21 mouse cellular contexts compared by ENCODE assay signal in the genomic region with DNA sequence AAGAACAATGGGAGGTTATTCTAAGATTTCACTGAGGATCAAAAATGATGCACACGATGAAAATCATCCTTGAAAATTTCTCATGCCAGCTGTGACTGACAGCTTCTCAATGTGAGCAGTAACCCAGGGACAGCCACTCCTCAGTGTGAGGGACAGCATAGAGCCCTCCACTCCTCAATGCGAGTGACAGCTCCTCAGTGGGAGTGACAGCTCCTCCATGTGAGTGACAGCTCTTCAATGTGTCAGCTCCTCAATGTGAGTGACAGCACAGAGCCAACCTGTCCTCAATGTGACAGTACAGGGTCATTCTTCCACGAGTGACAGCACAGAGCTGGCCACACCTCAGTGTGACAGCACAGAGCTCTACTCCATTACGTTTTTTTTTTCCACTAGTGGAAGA.
DNase-seq lines count a peak whose midpoint lies in the region; ATAC-seq and TF ChIP-seq lines count a peak whose summit lies in the region.
"Had no signal": no experiment of that assay in that cellular context is flagged by ENCODE, and none has a peak within 500 bp of the region (broad histone marks: within the 10 kb centered on the region; RNA-seq: fewer than 3 reads in every experiment).

No protein-coding gene starts in this region.

- no peak for TF ChIP-seq CTCF in forebrain, postnatal 0 days (IDR thresholded peaks at IDR 0.05; ENCODE audit: low read depth)
- TF ChIP-seq CTCF in hindbrain, postnatal 0 days (IDR thresholded peaks at IDR 0.05; ENCODE audit: low read depth), result no peak

- DNase-seq in forebrain, postnatal 0 days, result no peak
- DNase-seq in heart, adult 11 months, result peak; percentile 89
- DNase-seq in heart, adult 9 months (ENCODE audit: low spot score in 2 of 2), result no peak
- DNase-seq in hindbrain, postnatal 0 days (ENCODE audit: low spot score), result no peak
- DNase-seq: adrenal gland, adult 2 months; adrenal gland, adult 8-10 months; adrenal gland, postnatal 14 days; adrenal gland, postnatal 25 days; adrenal gland, postnatal 36 days; B cell, adult 2 months; cerebellum, adult 11 months; cerebellum, adult 11-12 months had no signal

- ATAC-seq in forebrain, postnatal 0 days, result peak; percentile 53; the same call in 1 of the 2 replicates
- ATAC-seq in forebrain, embryonic 15.5 days (replicated peaks), result no peak
- peak; percentile 42; the same call in 1 of the 2 replicates for ATAC-seq in hindbrain, embryonic 16.5 days
- no peak for ATAC-seq in hindbrain, postnatal 0 days
- ATAC-seq in midbrain, embryonic 16.5 days, result peak; percentile 28; the same call in 1 of the 2 replicates
- ATAC-seq in midbrain, embryonic 15.5 days (replicated peaks), result no peak
- ATAC-seq: activated CD4-positive, CD25-positive, alpha-beta regulatory T cell, adult 4 months; CD4-positive, CD25-positive, alpha-beta regulatory T cell, adult 4 months; Patski had no signal

- no peaks in the 10 kb centered on the region for H3K27me3 ChIP-seq in forebrain, postnatal 0 days (ENCODE audit: insufficient read depth, low read length)
- no peaks in the 10 kb centered on the region for H3K27me3 ChIP-seq in forebrain, embryonic 15.5 days
- H3K27me3 ChIP-seq in hindbrain, embryonic 16.5 days (replicated peaks; ENCODE audit: control insufficient read depth, insufficient read depth, low read length), result no peaks in the 10 kb centered on the region
- H3K27me3 ChIP-seq in hindbrain, postnatal 0 days (ENCODE audit: insufficient read depth, low read length), result no peaks in the 10 kb centered on the region
- H3K27me3 ChIP-seq in midbrain, embryonic 16.5 days (ENCODE audit: control insufficient read depth, insufficient read depth, low read depth, low read length), result no peaks in the 10 kb centered on the region
- no peaks in the 10 kb centered on the region for H3K27me3 ChIP-seq in midbrain, embryonic 15.5 days (replicated peaks)
- H3K27me3 ChIP-seq: CH12.LX, Patski had no signal

- H3K9ac ChIP-seq in forebrain, postnatal 0 days, result no peak overlapping the region
- no peak overlapping the region for H3K9ac ChIP-seq in forebrain, embryonic 15.5 days (replicated peaks)
- H3K9ac ChIP-seq in hindbrain, embryonic 16.5 days (ENCODE audit: low read depth, low read length), result no peak overlapping the region
- no peak overlapping the region for H3K9ac ChIP-seq in hindbrain, postnatal 0 days (replicated peaks; ENCODE audit: low read length)
- no peak overlapping the region for H3K9ac ChIP-seq in midbrain, embryonic 16.5 days (ENCODE audit: low read depth, low read length)
- no peak overlapping the region for H3K9ac ChIP-seq in midbrain, embryonic 15.5 days

- H3K4me1 ChIP-seq in forebrain, postnatal 0 days (ENCODE audit: insufficient read depth), result no peaks in the 10 kb centered on the region
- H3K4me1 ChIP-seq in forebrain, embryonic 15.5 days, result no peaks in the 10 kb centered on the region
- no peaks in the 10 kb centered on the region for H3K4me1 ChIP-seq in hindbrain, embryonic 16.5 days (ENCODE audit: control insufficient read depth, insufficient read depth, low read depth, low read length)
- H3K4me1 ChIP-seq in hindbrain, postnatal 0 days (ENCODE audit: insufficient read depth, low read length), result no peaks in the 10 kb centered on the region
- H3K4me1 ChIP-seq in midbrain, embryonic 16.5 days (ENCODE audit: control insufficient read depth, insufficient read depth, low read length), result no peaks in the 10 kb centered on the region
- H3K4me1 ChIP-seq in midbrain, embryonic 15.5 days, result no peaks in the 10 kb centered on the region

- H3K27ac ChIP-seq in forebrain, postnatal 0 days (ENCODE audit: low read depth, low read length), result no peak overlapping the region
- no peak overlapping the region for H3K27ac ChIP-seq in forebrain, embryonic 15.5 days (replicated peaks)
- H3K27ac ChIP-seq in hindbrain, embryonic 16.5 days (ENCODE audit: low read depth, low read length), result no peak overlapping the region
- H3K27ac ChIP-seq in hindbrain, postnatal 0 days, result no peak overlapping the region
- H3K27ac ChIP-seq in midbrain, embryonic 16.5 days (ENCODE audit: low read length), result no peak overlapping the region
- H3K27ac ChIP-seq in midbrain, embryonic 15.5 days, result no peak overlapping the region

- no peaks in the 10 kb centered on the region for H3K36me3 ChIP-seq in forebrain, postnatal 0 days (ENCODE audit: insufficient read depth)
- H3K36me3 ChIP-seq in forebrain, embryonic 15.5 days, result no peaks in the 10 kb centered on the region
- no peaks in the 10 kb centered on the region for H3K36me3 ChIP-seq in hindbrain, embryonic 16.5 days (ENCODE audit: control insufficient read depth, insufficient read depth, low read length)
- no peaks in the 10 kb centered on the region for H3K36me3 ChIP-seq in hindbrain, postnatal 0 days (ENCODE audit: insufficient read depth, low read length)
- H3K36me3 ChIP-seq in midbrain, embryonic 16.5 days (ENCODE audit: control insufficient read depth, insufficient read depth, low read length), result 0 out of 2 replicates have a peak, but pooled peaks cover 2% of the 10 kb centered on the region
- H3K36me3 ChIP-seq in midbrain, embryonic 15.5 days (replicated peaks), result no peaks in the 10 kb centered on the region
- H3K36me3 ChIP-seq: G1E had no signal

- 75% methylated on average over 4 of the region's 4 CpGs for WGBS in forebrain, postnatal 0 days
- 75% methylated on average over 4 of the region's 4 CpGs for WGBS in forebrain, embryonic 15.5 days
- WGBS in hindbrain, embryonic 16.5 days, result 74% methylated on average over 4 of the region's 4 CpGs
- WGBS in hindbrain, postnatal 0 days, result 70% methylated on average over 4 of the region's 4 CpGs
- WGBS in midbrain, embryonic 16.5 days, result 81% methylated on average over 4 of the region's 4 CpGs
- 78% methylated on average over 4 of the region's 4 CpGs for WGBS in midbrain, embryonic 15.5 days

- H3K4me3 ChIP-seq in forebrain, postnatal 0 days (ENCODE audit: low read depth, low read length), result no peak overlapping the region
- H3K4me3 ChIP-seq in forebrain, embryonic 15.5 days, result no peak overlapping the region
- no peak overlapping the region for H3K4me3 ChIP-seq in hindbrain, embryonic 16.5 days (ENCODE audit: low read length)
- no peak overlapping the region for H3K4me3 ChIP-seq in hindbrain, postnatal 0 days (ENCODE audit: low read length)
- no peak overlapping the region for H3K4me3 ChIP-seq in midbrain, embryonic 16.5 days (ENCODE audit: low read depth, low read length)
- no peak overlapping the region for H3K4me3 ChIP-seq in midbrain, embryonic 15.5 days

- H3K4me2 ChIP-seq in forebrain, postnatal 0 days (ENCODE audit: low read depth), result no peak overlapping the region
- H3K4me2 ChIP-seq in forebrain, embryonic 15.5 days (replicated peaks), result no peak overlapping the region
- no peak overlapping the region for H3K4me2 ChIP-seq in hindbrain, embryonic 16.5 days (ENCODE audit: low read length)
- H3K4me2 ChIP-seq in hindbrain, postnatal 0 days (ENCODE audit: low read depth, low read length), result no peak overlapping the region
- H3K4me2 ChIP-seq in midbrain, embryonic 16.5 days (ENCODE audit: low read length), result no peak overlapping the region
- H3K4me2 ChIP-seq in midbrain, embryonic 15.5 days, result no peak overlapping the region

- no peaks in the 10 kb centered on the region for H3K9me3 ChIP-seq in forebrain, postnatal 0 days (ENCODE audit: low read length)
- H3K9me3 ChIP-seq in forebrain, embryonic 15.5 days, result no peaks in the 10 kb centered on the region
- H3K9me3 ChIP-seq in hindbrain, embryonic 16.5 days (ENCODE audit: control insufficient read depth, low read length), result no peaks in the 10 kb centered on the region
- no peaks in the 10 kb centered on the region for H3K9me3 ChIP-seq in hindbrain, postnatal 0 days (ENCODE audit: low read length)
- no peaks in the 10 kb centered on the region for H3K9me3 ChIP-seq in midbrain, embryonic 16.5 days (replicated peaks; ENCODE audit: control insufficient read depth, low read length, poor library complexity, severe bottlenecking)
- H3K9me3 ChIP-seq in midbrain, embryonic 15.5 days, result no peaks in the 10 kb centered on the region
- H3K9me3 ChIP-seq: G1E had no signal

Comparison
In these comparisons a context has a peak if more than half of its experiments do, and no peak if none do; other contexts are left out.
1. ATAC-seq: peak in forebrain, postnatal 0 days (single experiment), hindbrain, embryonic 16.5 days (single experiment) and midbrain, embryonic 16.5 days (single experiment); none in forebrain, embryonic 15.5 days (single experiment), hindbrain, postnatal 0 days (single experiment) and midbrain, embryonic 15.5 days (single experiment).